Mouse (Mus musculus): ENCODE results near the gene Ccnd3.

- TF ChIP-seq CTCF (conservative IDR thresholded peaks at IDR 0.05; ENCODE audit: low read length), result no peak
- TF ChIP-seq NANOG (IDR thresholded peaks at IDR 0.05; ENCODE audit: borderline replicate concordance, low read length), result no peak
These were observed 43.2 kb upstream of the Ccnd3 start for GRCm38 (mm10) chr17:47461688-47462087.

All from E14TG2a.4 (cell line).